Mouse (Mus musculus) kidney, adult 2 months (tissue): ENCODE measurements at regions not wholly inside any gene's neighbourhood (a gene's known extent, or its start where the extent isn't known, plus 50 kb on each side); places are given as distances from the start of the nearest gene placed in this dataset.

Experiments used
- DNase-seq: peaks from one replicate; pipeline ENCODE4 v3.0.0; 2021
- H3K27ac ChIP-seq: fragments of 200-500 bp; 2 replicates; pipeline ENCODE4 v1.5.1; 2012; ENCODE audit warnings: low read depth, low read length, control low read depth, inconsistent platforms; ENCODE audit not compliant: insufficient read depth
- H3K27me3 ChIP-seq: fragments of 200-500 bp; replicated peaks from 2 replicates; pipeline ENCODE4 v1.6.1; 2012; ENCODE audit warnings: mild to moderate bottlenecking, moderate library complexity, low read length, inconsistent platforms; ENCODE audit not compliant: control insufficient read depth, insufficient read depth
- H3K36me3 ChIP-seq: fragments of 200-500 bp; 2 replicates; pipeline ENCODE4 v1.6.1; 2012; ENCODE audit warnings: mild to moderate bottlenecking, moderate library complexity, low read length, inconsistent platforms; ENCODE audit not compliant: control insufficient read depth, insufficient read depth
- H3K4me1 ChIP-seq: fragments of 200-500 bp; 2 replicates; pipeline ENCODE4 v1.6.1; 2011; ENCODE audit warnings: low read length; ENCODE audit not compliant: control insufficient read depth, insufficient read depth
- H3K4me3 ChIP-seq: fragments of 200-500 bp; 2 replicates; pipeline ENCODE4 v1.5.1; 2011; ENCODE audit warnings: mild to moderate bottlenecking, low read depth, low read length, control low read depth; ENCODE audit not compliant: insufficient read depth
- CTCF ChIP-seq: fragments of 200-500 bp; conservative IDR thresholded peaks from 2 replicates; pipeline ENCODE4 v1.5.1; 2011; ENCODE audit warnings: low read depth, mild to moderate bottlenecking, control low read depth, low read length, moderate library complexity, mixed read lengths; ENCODE audit not compliant: insufficient read depth, insufficient read length
- POLR2A ChIP-seq: fragments of 200-500 bp; IDR thresholded peaks from one replicate; pipeline ENCODE4 v1.6.1; 2011; ENCODE audit warnings: low read depth, low read length, control low read depth
- WGBS: fragments of 180-500 bp; shearing (Covaris S2); methylation state at CpG from one replicate; pipeline ENCODE4 v1.1.7; 2018; 5-methylcytosine and 5-hydroxymethylcytosine counted together

- H3K4me1 ChIP-seq: no peaks in the 10 kb centered on the region
- H3K27ac ChIP-seq: no peak overlapping the region
- H3K27me3 ChIP-seq: no peaks in the 10 kb centered on the region; the same call in 1 of the 2 replicates
- no peak for TF ChIP-seq POLR2A
- TF ChIP-seq CTCF: no peak
- no peaks in the 10 kb centered on the region for H3K36me3 ChIP-seq
- no peak overlapping the region for H3K4me3 ChIP-seq
- DNase-seq: no peak
Measured at GRCm38 (mm10) chr1:14513662-14514061, 1579.5 kb downstream of the 4930444P10Rik start.

- no peak for DNase-seq
- Histone ChIP-seq H3K27ac (no peak overlapping the region), H3K36me3 (no peaks in the 10 kb centered on the region), H3K4me3 (no peak overlapping the region), H3K4me1 (no peaks in the 10 kb centered on the region), H3K27me3 (no peaks in the 10 kb centered on the region; the same call in 1 of the 2 replicates)
- WGBS: 59% methylated on average over 9 of the region's 9 CpGs
- TF ChIP-seq POLR2A: no peak
- no peak for TF ChIP-seq CTCF
Measured at GRCm38 (mm10) chr1:14512481-14513285, 1580.4 kb downstream of the 4930444P10Rik start.

GRCm38 (mm10) chr1:14506831-14507690 lies 1586.1 kb downstream of the 4930444P10Rik start:
- Histone ChIP-seq H3K27ac (no peak overlapping the region), H3K4me1 (no peaks in the 10 kb centered on the region), H3K36me3 (no peaks in the 10 kb centered on the region), H3K27me3 (peaks cover 10% of the 10 kb centered on the region), H3K4me3 (no peak overlapping the region; the same call in 1 of the 2 replicates)
- no peak for DNase-seq
- 9% methylated on average over 36 of the region's 36 CpGs for WGBS
- no peak for TF ChIP-seq CTCF
- no peak for TF ChIP-seq POLR2A

- TF ChIP-seq CTCF (no peak), POLR2A (no peak)
- Histone ChIP-seq H3K36me3 (no peaks in the 10 kb centered on the region), H3K27me3 (peaks cover 10% of the 10 kb centered on the region), H3K27ac (no peak overlapping the region), H3K4me3 (peak overlapping the region; percentile 17; the same call in 1 of the 2 replicates), H3K4me1 (no peaks in the 10 kb centered on the region)
- WGBS: 3% methylated on average over 33 of the region's 34 CpGs
- DNase-seq: no peak
Measured at GRCm38 (mm10) chr1:14506201-14506830, 1586.8 kb downstream of the 4930444P10Rik start.

- no peaks in the 10 kb centered on the region for H3K36me3 ChIP-seq
Measured at GRCm38 (mm10) chr1:14505741-14506140, 1587.4 kb downstream of the 4930444P10Rik start.

GRCm38 (mm10) chr1:14504767-14505343 lies 1588.3 kb downstream of the 4930444P10Rik start:
- Histone ChIP-seq H3K4me3 (no peak overlapping the region), H3K27ac (no peak overlapping the region), H3K36me3 (no peaks in the 10 kb centered on the region), H3K4me1 (no peaks in the 10 kb centered on the region), H3K27me3 (peaks cover 10% of the 10 kb centered on the region)
- DNase-seq: no peak
- 9% methylated on average over 12 of the region's 12 CpGs for WGBS
- TF ChIP-seq POLR2A: no peak
- no peak for TF ChIP-seq CTCF

More at GRCm38 (mm10) chr1:14505741-14506140, 1587.4 kb downstream of the 4930444P10Rik start:
- DNase-seq: no peak
- Histone ChIP-seq H3K4me3 (no peak overlapping the region), H3K27me3 (peaks cover 10% of the 10 kb centered on the region), H3K27ac (no peak overlapping the region), H3K4me1 (no peaks in the 10 kb centered on the region)
- 25% methylated on average over 6 of the region's 6 CpGs for WGBS
- TF ChIP-seq CTCF (no peak), POLR2A (no peak)
